Mouse (Mus musculus): ENCODE measurements around the gene Pxylp1.
A peak's percentile ranks its signal among the peaks of the same experiment; 100 is the strongest.
"Not testable (repeated sequence)": the region's sequence is repeated elsewhere in the genome, so short reads cannot be mapped to it uniquely, and the experiment has no call there.

Gene Pxylp1

DNA sequence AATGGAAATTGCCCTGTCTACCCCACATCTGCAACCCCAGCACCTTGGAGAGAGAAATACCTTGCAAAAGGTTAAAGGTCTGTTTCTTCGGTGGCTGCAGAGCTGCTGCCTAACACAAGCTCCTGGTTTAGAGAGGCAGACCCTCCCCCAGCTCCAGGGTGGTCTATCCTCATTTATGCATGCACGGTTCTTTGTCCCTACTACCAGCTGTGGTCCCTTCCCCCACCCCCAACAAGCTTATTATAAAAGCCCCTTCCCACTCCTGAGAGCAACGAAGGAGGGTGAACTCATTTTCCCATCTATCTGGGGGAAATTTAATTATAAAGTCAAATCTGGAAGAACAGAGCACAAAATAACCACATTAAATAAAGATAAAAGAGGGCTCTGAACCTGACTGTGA lies at the start of gene Pxylp1:
Pxylp1 (minus strand) TSS at position 124 of the 400 bp plus-strand sequence.
- no peak for DNase-seq

DNA sequence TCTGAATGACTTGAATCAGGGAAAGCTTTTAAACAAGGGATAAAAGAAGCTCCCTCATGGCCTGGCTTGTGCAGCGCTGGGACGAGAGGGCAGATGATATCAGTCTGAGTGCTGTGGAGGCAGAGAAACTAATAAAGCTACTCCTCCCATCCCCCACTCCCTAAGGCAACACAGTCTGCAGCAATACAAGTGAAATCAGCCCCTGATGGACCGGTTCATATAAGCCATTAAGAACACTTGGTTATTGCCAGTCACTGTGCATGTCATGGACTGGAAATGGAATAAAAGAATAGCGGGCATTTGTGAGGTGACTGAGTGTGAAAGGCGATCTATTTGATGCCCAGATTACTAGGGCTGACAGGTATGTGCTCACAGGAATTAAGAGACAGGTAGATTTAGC lies 46.4 kb upstream of the Pxylp1 start:
- DNase-seq = no peak

DNA sequence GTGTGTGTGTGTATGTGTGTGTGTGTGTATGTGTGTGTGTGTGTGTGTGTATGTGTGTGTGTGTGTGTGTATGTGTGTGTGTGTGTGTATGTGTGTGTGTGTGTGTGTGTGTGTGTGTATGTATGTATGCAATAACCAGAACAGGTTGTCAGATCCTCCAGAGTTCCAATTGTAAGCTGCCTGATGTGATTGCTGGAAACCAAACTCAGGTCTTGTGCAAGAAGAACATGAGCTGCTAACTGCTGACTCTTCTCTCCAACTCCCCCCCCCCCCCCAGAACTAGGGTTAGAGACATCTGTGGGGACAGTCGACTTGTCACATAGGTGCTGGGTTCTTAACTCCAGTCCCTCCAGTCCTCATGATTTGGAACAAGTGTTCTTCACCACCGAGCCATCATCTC lies 44.0 kb upstream of the Pxylp1 start:
- DNase-seq = not testable (repeated sequence)

DNA sequence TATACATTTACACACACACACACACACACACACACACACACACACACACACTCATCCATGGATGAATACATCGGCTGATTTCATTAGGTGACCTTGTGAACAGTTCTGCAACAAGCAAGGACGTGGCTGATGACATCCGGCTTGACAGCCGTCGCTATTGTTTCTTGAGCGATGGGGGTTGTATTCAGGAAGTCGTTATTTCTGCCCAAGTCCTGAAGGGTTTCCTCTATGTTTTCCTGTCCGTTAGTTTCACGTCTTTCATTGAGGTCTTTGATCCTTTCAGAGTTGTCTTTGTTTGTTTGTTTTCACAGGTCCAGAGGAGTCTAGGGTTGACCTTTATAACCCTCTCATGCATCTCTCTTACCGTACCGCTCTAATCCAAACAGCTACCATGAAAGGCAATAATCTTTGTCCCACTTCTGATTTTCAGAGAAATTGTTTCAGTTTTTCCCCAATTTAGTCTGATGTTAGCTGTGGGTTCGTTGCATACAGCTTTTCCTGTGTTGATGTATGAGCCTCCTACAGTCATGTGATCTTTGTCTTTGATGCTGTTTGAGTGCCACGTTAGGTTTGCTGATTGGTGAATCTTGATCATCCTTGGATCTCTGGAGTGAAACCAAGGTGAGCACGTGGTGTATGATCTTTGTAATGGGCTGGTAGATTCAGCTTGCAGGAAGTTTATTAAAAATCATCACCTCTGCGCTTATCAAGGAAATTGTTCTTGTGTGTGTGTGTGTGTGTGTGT lies 43.3 kb upstream of the Pxylp1 start:
- DNase-seq = no peak

DNA sequence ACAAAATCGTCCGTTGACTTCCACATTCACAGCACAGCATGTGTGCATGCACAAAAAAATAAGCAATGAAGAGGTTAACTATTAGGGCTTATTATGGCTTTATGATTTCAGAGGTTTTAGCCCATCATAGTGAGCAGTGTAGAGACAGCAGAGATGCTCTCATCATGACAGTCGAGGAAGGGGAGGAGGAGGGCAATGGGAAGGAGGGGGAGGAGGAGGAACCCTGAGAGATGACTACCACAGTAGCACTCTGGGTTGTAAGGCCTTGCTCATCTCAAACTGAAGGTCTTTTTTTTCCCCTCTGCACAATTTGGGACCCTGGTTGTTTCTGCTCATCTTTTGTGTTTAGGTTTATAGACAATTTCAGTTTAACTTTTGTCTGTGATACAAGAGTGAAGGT lies 42.3 kb upstream of the Pxylp1 start:
- no peak for DNase-seq

DNA sequence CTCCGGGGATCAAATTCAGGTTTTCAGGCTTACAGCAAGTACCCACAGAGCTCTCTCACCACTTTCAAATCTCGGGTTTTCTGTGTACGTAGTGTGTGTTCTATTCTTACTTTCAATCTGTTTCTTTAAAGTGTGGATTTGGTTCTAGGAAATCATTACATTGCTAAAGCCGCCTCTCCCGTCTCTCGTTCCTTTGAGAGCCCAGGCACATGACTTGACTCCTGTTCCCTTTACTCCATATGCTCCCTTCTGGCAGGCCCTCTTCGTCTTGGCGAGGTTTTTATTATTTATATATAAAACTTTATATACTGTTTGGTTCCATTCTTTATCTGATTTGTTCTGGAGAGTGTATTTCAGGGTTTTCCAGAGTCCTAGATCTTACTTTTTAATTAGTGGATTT lies 40.3 kb upstream of the Pxylp1 start:
- no peak for DNase-seq

DNA sequence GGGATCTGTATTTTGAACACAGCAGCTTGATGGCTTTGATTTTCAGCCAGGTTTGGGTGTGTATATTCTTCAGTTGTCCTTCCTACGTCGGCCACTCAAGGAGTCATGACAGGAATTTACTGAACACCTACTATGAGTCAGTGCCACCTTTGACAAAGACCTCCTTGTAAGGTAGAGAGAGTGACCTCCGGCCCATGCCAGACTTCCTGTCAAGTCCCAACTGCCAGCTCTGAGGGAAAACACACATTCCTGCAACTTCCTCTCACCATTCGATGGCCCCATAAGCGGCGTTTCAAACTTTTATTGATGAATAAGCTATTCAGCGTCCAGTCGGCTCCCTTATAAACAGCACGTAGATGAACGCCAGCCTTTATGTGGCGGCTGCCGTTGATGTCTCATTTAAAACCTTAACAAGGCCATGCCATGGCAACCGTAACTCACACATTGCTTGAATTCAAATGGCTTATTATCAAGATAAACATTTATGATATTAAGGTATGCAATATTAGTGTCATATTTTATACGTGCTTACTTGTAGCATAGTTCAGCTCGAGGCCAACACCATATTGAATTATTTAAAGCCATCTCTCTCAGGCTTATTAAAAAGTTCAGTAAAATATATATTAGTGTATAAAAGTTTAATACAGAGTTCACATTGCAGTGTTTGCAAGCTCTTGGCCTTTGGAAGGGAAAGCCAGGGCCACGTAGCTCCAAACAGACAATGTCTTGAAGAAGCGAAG lies 31.3 kb upstream of the Pxylp1 start:
- no peak for DNase-seq

DNA sequence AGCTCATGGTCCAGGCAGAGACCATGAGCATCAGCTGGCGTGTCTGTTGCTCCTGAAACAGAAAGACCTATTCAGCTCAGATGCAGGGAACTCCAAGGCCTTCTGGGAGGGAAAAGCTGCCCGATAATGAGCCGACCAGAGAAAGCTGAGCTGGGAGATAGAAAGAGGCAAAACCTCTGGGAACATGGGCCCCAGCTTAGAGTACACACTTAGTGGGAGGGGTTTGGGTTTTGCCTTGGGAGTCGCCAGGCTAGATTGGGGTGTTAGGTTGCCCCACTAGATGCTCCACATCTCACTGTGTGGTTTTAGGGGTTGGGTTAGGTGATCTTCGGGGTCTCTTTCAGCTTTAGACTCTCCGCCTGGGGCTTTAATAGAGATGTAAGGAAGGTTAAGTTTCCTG lies 30.6 kb upstream of the Pxylp1 start:
- DNase-seq = no peak

DNA sequence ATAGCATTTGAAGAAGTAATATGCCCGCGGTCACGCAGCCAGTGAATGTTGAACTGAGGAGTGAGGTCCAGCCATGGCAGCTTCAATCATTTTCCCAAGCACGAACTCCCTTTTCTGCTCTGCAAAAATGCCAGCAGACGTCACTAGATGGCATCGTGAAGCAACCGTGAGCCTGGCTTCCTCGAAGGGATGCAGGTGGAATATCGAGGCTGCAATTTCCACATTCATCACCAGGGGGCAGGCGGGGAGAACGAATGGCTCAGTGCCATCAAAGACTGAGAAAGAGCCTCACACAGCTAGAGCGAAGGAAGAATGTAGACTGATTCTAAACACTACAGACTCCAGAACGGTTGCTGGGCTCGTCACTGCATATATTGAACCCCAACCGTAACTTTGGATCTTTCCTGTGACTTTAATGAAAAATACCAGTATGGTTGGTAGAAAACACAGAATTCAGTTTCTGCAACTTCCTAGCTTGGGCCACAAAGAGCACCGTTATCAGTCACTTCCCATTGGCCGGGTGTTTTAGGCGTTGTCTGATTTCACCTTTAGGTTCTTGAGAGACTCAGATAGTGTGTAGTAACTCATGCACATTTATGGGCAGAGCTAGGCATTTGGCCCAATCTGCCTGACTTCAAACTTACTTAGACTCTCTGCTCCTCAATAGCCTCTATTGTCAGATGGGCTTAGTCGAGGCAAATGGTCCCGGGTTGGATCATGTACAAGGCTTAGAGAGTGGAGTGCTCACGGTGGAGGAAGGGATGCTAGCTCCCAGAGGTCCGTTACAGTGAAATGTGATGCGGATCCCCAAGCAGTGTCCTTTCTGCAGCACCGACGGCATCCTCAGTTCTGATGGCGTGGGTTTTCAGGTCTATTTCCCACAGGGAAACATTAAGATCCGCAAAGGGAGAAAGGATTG lies 24.4 kb upstream of the Pxylp1 start:
- DNase-seq = peak; percentile 96

DNA sequence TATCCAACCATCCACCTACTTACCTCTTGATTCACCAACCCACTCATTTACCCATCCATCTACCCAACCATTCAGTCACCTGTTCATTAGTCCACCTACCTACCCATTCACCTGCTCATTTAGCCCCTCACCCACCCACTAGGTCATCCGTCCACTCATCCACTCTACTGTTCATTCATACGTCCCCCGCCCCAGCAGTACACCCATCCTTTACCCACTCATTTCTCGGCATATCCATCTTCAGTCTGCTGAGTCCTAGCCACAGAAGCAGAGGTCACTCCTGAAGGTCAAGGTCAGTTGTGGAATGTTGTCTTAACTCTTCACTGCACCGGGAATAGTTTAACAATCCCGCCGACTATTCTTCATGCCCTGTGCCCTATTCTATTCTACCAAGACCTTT lies 23.6 kb upstream of the Pxylp1 start:
- DNase-seq = no peak

DNA sequence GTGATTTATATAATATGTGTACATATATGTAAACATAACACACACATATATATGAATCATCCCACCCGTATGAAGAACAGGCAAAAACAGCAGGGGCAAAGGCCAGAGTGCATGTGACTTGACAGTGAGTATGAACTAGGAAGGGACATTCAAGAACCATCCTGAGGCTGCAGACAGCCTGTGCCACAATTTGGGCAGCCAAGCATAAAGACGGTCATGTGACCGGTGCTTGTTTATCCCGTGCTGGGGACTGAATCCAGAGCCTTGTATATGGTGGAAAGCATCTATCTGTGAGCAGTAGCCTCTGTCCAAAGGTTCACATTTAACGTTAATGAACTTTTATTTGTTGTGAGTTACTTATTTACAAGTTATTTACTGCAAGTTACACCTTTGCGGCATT lies 22.4 kb upstream of the Pxylp1 start:
- no peak for DNase-seq

DNA sequence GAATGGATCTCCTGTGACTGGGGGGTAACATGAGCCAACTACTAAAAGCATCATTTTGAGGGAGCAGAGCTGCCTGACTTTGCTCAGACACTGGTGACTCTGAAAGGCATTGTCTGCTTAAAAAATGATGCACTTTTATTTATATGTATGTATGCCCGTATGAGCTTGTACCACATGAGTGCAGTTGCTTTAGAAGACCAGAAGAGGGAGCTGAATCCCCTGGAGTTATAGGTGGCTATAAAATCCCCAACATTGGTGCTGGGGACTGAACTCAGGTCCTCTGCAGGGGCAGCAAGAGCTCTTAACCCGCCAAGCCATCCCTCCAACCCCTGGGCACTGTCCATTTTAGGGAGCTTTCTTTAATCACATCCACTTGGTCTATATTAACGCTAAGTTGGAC lies 21.5 kb upstream of the Pxylp1 start:
- DNase-seq = no peak

DNA sequence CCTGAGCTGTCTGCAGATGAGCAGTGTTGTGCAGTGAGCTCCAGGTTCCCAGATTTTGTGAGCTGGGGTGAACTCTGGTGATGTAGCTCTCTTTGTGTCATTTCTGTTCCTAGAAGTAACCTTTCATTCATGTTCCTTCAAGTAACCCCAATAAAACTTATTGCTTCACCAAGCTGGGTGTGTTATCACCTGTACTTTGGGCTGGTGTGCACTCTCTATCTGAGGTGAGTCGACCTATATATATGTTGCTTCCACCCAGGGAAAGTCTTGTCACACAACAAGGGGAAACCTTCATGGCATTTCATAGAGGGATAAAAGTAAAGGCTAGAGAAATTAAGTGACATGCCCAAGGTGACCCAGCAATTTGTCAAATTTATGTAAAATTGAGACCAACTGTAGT lies 17.0 kb upstream of the Pxylp1 start:
- DNase-seq = no peak

DNA sequence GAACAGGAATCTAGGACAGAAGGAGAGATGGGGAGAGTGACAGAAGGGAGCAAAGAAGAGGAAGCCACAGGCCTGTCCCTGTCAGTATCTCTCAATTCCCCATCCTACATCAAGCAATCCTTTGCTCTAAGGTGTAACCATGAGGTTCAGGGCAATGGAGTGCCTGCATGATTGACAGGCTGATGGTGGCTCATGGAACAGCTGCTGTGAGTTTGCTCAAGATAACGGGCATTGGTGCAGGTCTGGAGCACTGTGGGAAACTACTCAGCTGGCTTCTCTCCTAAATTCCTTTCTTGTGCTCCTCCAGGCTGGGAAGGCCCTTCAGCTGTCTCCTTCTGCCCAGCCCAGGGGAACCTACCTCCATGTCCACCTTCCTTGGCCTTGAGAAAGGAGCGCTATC lies 16.3 kb upstream of the Pxylp1 start:
- DNase-seq = no peak

DNA sequence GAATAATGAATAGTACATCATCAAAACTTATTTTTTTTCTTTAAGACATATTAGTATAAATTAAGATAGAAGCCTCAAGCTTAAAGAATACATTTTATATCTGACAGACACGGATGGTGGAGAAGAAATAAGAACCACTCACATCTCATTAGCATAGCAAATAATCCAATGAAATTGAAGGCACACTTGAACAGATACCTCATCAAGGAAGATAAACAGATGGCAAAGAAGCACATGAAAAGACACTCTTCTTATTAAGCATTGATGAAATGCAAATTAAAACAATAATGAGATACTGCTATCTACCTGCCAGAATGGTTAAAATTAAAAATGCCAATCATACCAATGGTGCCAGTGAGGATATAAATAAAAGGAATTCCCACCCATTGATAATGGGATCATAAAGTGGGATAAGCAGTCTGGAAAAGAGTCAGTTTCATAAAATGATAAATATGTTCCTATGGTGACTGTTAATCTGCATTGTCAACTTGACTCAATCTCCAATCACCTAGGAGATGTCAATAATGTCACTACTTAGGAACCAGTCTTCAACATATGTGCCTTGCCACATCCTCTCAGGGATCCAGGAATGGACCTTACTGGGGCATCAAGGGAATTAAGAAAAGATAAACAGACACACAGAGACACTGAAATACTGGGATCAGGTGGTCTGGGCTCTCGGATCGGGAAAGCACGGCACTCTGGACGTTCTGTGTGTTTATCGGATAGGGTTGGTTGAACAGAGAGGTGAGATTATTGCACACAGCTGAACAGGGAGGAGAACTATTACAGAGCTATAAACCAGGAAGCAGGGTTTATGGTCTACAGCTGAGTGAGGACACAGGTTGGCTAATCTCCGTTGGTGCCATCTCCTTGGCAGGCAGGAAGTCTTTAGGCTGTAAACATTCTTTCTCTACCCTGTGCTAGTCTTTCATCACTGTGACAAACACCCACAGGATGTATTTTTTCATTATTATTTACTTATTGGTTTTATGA lies 12.2 kb upstream of the Pxylp1 start:
- no peak for DNase-seq

DNA sequence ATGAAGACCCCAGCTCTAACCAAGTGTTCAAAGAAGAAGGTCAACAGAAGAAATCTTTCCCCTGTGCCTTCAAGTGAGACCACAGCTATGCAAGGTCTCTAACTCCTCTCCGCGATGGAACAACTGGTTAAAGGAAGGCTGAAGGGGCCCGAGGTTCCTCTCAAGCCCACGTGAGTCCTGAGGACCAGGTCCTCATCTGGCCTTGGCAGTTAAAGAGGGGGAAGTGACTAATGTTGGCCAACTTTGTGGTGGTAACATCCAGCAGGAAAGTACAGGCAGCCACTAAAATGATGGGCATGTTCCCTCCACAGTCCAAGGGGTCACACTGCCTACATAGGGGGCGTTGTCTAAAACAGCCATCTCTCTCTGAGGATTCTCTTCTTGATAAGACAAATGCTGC lies 7.2 kb upstream of the Pxylp1 start:
- DNase-seq = no peak

DNA sequence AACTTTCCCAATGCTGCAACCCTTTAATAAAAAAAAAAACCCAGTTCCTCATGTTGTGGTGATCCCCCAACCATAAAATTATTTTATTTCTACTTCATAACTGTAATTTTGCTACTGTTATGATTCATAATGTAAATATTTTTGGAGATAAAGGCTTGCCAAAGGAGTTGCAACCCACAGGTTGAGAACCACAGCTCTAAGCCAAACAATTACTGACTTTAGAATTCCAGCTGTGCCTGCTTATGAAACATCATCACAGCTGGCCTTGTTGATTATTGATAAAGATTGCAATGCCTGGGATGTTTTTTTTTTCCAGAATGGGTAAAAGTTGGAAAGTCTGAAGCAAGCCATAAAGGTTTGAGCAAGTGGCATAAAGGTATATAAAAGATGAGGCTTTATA lies 6.5 kb upstream of the Pxylp1 start:
- DNase-seq = no peak

DNA sequence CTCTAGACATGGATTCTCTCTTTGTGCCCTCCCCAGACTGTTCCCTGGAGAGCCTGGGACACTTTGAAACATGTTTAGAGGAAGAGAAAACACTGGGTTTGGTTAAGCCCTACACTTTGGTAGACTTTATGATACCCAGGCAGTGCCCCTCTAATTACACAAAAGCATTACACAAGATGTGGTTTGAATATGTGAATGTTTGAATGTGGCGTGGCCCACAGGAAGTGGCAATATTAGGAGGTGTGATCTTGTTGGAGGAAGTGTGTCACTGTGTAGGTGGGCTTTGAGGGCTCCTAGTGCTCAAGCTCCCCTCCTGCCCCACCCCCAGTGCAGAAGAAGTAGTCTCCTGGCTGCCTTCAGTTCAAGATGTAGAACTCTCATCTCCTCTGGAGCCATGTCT lies 4.2 kb upstream of the Pxylp1 start:
- no peak for DNase-seq

DNA sequence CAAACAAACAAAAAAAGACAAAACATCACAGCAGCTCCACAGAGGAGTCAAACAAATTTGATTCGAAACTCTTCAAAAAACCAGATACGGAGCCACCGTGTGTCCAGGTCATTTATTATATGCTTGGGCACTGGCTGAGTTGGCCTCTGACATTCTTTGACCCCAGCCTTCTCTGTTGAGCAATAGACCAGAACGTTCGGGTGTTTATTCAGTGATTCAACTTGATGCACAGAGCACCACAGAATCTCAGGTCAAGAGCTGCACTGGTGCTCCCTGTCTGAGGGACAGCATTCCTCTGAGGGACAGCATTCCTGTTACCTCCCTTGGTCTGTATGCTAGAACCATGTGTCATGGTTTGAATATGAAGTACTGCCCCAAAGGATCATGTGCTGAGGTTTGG lies 1.1 kb upstream of the Pxylp1 start:
- no peak for DNase-seq

DNA sequence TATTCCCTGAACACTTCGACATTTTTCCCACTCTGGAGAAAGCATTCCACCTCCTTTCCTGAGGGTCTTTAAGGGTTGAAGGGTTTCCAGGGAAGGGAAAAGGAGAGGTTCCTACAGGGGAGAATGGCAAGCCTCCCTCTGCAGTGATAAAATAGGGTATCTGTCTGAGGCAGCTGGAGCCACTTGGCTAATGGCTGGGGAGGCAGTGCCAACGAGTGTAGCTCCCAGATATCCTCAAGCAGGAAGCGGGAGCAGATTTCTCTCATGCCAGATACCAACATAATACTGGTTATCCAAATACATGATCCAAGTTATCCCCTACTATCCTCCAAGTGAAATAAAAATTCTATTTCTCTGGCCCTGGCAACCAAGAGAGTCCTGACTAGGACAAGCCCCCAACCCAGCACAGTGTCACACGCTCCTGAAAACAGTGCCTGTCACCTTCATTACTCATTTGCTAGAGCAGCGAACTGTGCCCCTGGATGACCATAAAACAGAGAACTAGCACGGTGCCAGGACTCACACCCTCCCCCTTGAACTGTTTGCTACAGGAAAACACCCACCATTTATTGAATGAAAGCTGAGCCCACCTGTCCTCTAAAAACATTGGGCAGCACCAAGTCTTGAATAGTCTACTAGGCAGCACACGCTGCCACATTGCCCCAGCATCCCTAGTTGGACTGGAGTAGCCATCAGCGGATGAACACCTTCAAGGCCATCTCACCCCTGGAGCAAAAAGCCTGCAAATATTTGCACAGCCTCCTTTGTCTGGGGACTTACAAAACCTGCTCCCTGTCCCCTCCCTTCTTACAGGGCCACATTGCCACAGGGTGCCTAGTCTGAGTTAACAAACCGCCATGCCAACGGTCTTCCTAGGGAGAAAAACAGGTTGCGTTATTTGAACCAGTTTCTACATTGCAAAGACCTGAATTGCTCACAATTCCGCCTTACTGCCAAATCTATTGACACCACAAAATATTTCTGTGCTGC lies 833 bp downstream of the Pxylp1 start:
- no peak for DNase-seq

DNA sequence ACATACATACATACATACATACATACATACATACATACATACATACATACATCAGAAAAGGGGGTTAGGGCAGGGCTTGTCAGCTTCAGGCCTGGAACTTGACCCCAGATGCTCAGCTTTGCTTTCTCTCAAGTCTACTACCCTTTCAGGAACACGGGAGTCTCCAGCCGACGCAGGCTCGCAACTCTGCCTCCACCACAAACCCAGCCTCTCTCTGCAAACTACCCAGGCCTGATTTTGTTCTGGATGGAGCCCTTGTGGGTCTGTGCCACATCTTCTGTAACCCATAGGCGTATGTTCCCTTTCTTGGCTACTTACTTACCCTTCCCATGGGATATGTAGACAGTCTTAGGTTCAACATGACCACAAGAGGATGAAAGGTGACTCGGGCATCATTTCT lies 1.7 kb downstream of the Pxylp1 start:
- DNase-seq = no peak

Measured in heart, adult 11 months (tissue).